Comparison of ENCODE assay signal across 7 mouse cellular contexts in the genomic region with DNA sequence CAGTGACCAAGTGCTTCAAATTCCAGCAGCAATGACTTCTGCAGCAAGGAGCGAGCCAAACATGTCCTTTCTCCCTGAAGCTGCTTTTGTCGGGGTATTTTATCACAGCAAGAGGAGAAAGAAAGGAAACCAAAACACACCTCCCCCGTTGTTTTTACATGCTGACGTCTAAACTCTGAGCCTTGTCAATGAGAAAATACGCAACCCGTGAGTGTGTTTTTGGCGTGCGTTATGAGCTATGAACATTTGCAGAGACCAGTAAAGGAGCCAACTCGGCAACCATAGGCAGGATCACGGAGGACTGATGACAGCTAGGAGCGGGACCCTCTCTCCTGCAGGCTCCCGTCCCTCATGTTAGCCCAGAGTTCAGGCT. TPM values are rescaled to one million over a fixed set of nuclear protein-coding genes. Genes with fewer than 3 reads are reported as not detected.
DNase-seq lines count a peak whose midpoint lies in the region; ATAC-seq lines count a peak whose summit lies in the region.

No protein-coding gene starts in this region.

- H3K9ac ChIP-seq in neural tube, embryonic 11.5 days (ENCODE audit: low read length), result peak overlapping the region; percentile 49
- H3K9ac ChIP-seq in embryonic facial prominence, embryonic 15.5 days, result peak overlapping the region; percentile 73
- H3K9ac ChIP-seq in limb, embryonic 13.5 days, result peak overlapping the region; percentile 73
- peak overlapping the region; percentile 75 for H3K9ac ChIP-seq in stomach, embryonic 16.5 days (ENCODE audit: low read length)

- no peak for DNase-seq in neural tube, embryonic 11.5 days (ENCODE audit: low spot score)
- no peak for DNase-seq in neural tube, embryonic 10.5 days (ENCODE audit: extremely low spot score, low spot score)
- no peak for DNase-seq in layer of hippocampus, adult 9-10 months (ENCODE audit: low spot score)
- DNase-seq in thymus, postnatal 36 days, result no peak

- peaks cover 2% of the 10 kb centered on the region; the same call in 1 of the 2 replicates for H3K4me1 ChIP-seq in neural tube, embryonic 11.5 days (ENCODE audit: control insufficient read depth, insufficient read depth, low read length)
- peaks cover 14% of the 10 kb centered on the region; the same call in 1 of the 2 replicates for H3K4me1 ChIP-seq in embryonic facial prominence, embryonic 15.5 days
- peaks cover 8% of the 10 kb centered on the region for H3K4me1 ChIP-seq in limb, embryonic 13.5 days
- peaks cover 7% of the 10 kb centered on the region; the same call in 1 of the 2 replicates for H3K4me1 ChIP-seq in stomach, embryonic 16.5 days (ENCODE audit: control insufficient read depth, insufficient read depth, low read length)

- no peak overlapping the region for H3K27ac ChIP-seq in neural tube, embryonic 11.5 days (ENCODE audit: low read depth, low read length)
- H3K27ac ChIP-seq in embryonic facial prominence, embryonic 15.5 days (replicated peaks), result 0 out of 2 replicates have a peak overlapping the region, but pooled peaks have one; percentile 80
- no peak overlapping the region for H3K27ac ChIP-seq in limb, embryonic 13.5 days
- peak overlapping the region; percentile 10; the same call in 1 of the 2 replicates for H3K27ac ChIP-seq in stomach, embryonic 16.5 days (ENCODE audit: low read length)

- no peaks in the 10 kb centered on the region for H3K27me3 ChIP-seq in neural tube, embryonic 11.5 days (ENCODE audit: control insufficient read depth, insufficient read depth, low read length)
- no peaks in the 10 kb centered on the region for H3K27me3 ChIP-seq in embryonic facial prominence, embryonic 15.5 days
- H3K27me3 ChIP-seq in limb, embryonic 13.5 days, result no peaks in the 10 kb centered on the region
- no peaks in the 10 kb centered on the region for H3K27me3 ChIP-seq in stomach, embryonic 16.5 days (ENCODE audit: control insufficient read depth, insufficient read depth, low read length)

- no peak for ATAC-seq in neural tube, embryonic 11.5 days (ENCODE audit: insufficient read depth, low FRiP score, low TSS enrichment)
- no peak for ATAC-seq in embryonic facial prominence, embryonic 15.5 days (ENCODE audit: insufficient number of reproducible peaks, low FRiP score, low TSS enrichment, low read depth)
- ATAC-seq in limb, embryonic 13.5 days (ENCODE audit: low FRiP score, low read depth), result 0 out of 2 replicates have a peak, but pooled peaks have one; percentile 2
- ATAC-seq in stomach, embryonic 16.5 days (ENCODE audit: insufficient read depth, low FRiP score), result peak; percentile 8; the same call in 1 of the 2 replicates

- H3K9me3 ChIP-seq in neural tube, embryonic 11.5 days (ENCODE audit: control insufficient read depth, low read length), result no peaks in the 10 kb centered on the region
- H3K9me3 ChIP-seq in embryonic facial prominence, embryonic 15.5 days (replicated peaks), result no peaks in the 10 kb centered on the region
- H3K9me3 ChIP-seq in limb, embryonic 13.5 days, result no peaks in the 10 kb centered on the region
- no peaks in the 10 kb centered on the region for H3K9me3 ChIP-seq in stomach, embryonic 16.5 days (replicated peaks; ENCODE audit: control insufficient read depth, low read length)

- H3K4me2 ChIP-seq in neural tube, embryonic 11.5 days (ENCODE audit: low read depth), result peak overlapping the region; percentile 56
- peak overlapping the region; percentile 95 for H3K4me2 ChIP-seq in embryonic facial prominence, embryonic 15.5 days (replicated peaks)
- peak overlapping the region; percentile 91 for H3K4me2 ChIP-seq in limb, embryonic 13.5 days (replicated peaks)
- peak overlapping the region; percentile 90 for H3K4me2 ChIP-seq in stomach, embryonic 16.5 days (ENCODE audit: low read depth, low read length)

- H3K4me3 ChIP-seq in neural tube, embryonic 11.5 days (ENCODE audit: low read depth, low read length), result peak overlapping the region; percentile 67
- peak overlapping the region; percentile 85 for H3K4me3 ChIP-seq in embryonic facial prominence, embryonic 15.5 days (replicated peaks)
- peak overlapping the region; percentile 72 for H3K4me3 ChIP-seq in limb, embryonic 13.5 days
- peak overlapping the region; percentile 82 for H3K4me3 ChIP-seq in stomach, embryonic 16.5 days (replicated peaks; ENCODE audit: low read length)

- no peaks in the 10 kb centered on the region; the same call in 1 of the 2 replicates for H3K36me3 ChIP-seq in neural tube, embryonic 11.5 days (ENCODE audit: control insufficient read depth, insufficient read depth, low read length)
- no peaks in the 10 kb centered on the region for H3K36me3 ChIP-seq in embryonic facial prominence, embryonic 15.5 days
- H3K36me3 ChIP-seq in limb, embryonic 13.5 days, result peaks cover 7% of the 10 kb centered on the region
- no peaks in the 10 kb centered on the region for H3K36me3 ChIP-seq in stomach, embryonic 16.5 days (ENCODE audit: control insufficient read depth, insufficient read depth, low read length)

- WGBS in neural tube, embryonic 11.5 days, result 6% methylated on average over 12 of the region's 12 CpGs
- WGBS in embryonic facial prominence, embryonic 15.5 days, result 2% methylated on average over 12 of the region's 12 CpGs
- WGBS in limb, embryonic 13.5 days, result 3% methylated on average over 12 of the region's 12 CpGs
- WGBS in stomach, embryonic 16.5 days, result 2% methylated on average over 12 of the region's 12 CpGs

RNA-seq across cellular contexts. Expression of gene Cenpm, which starts 0.8 kb away (rescaled TPM):
- polyA plus RNA-seq in neural tube, embryonic 11.5 days (2014; fragmentation: Nextera tagmentation; extraction: Ambion mirVana), result 64.4 and 68.7 TPM in 2 replicates
- 57.7 and 60.9 TPM in 2 replicates for polyA plus RNA-seq in embryonic facial prominence, embryonic 15.5 days (2015; fragmentation: Nextera tagmentation; extraction: Ambion mirVana)
- 62.5 and 62.6 TPM in 2 replicates for polyA plus RNA-seq in limb, embryonic 13.5 days (2015; fragmentation: Nextera tagmentation; extraction: Ambion mirVana)
- polyA plus RNA-seq in stomach, embryonic 16.5 days (2015; fragmentation: Nextera tagmentation; extraction: Ambion mirVana), result 44.4 and 51.6 TPM in 2 replicates

RNA-seq across cellular contexts. Expression of gene 1500009C09Rik, which starts 8.5 kb away (rescaled TPM):
- polyA plus RNA-seq in neural tube, embryonic 11.5 days (2014; fragmentation: Nextera tagmentation; extraction: Ambion mirVana), result 0.68 and 0.76 TPM in 2 replicates
- not detected in 2 replicates for polyA plus RNA-seq in embryonic facial prominence, embryonic 15.5 days (2015; fragmentation: Nextera tagmentation; extraction: Ambion mirVana)
- polyA plus RNA-seq in limb, embryonic 13.5 days (2015; fragmentation: Nextera tagmentation; extraction: Ambion mirVana), result not detected in 2 replicates
- not detected in 2 replicates for polyA plus RNA-seq in stomach, embryonic 16.5 days (2015; fragmentation: Nextera tagmentation; extraction: Ambion mirVana)

RNA-seq across cellular contexts. Expression of gene Tnfrsf13c, which starts 19.6 kb away (rescaled TPM):
- 0.23 and 0.57 TPM in 2 replicates for polyA plus RNA-seq in neural tube, embryonic 11.5 days (2014; fragmentation: Nextera tagmentation; extraction: Ambion mirVana)
- polyA plus RNA-seq in embryonic facial prominence, embryonic 15.5 days (2015; fragmentation: Nextera tagmentation; extraction: Ambion mirVana), result 0.58 and 0.61 TPM in 2 replicates
- 0.13 and 0.15 TPM in 2 replicates for polyA plus RNA-seq in limb, embryonic 13.5 days (2015; fragmentation: Nextera tagmentation; extraction: Ambion mirVana)
- 0.10 TPM in 1 of 2 replicates, not detected in the other for polyA plus RNA-seq in stomach, embryonic 16.5 days (2015; fragmentation: Nextera tagmentation; extraction: Ambion mirVana)

RNA-seq across cellular contexts. Expression of gene Sept3, which starts 31.0 kb away (rescaled TPM):
- polyA plus RNA-seq in neural tube, embryonic 11.5 days (2014; fragmentation: Nextera tagmentation; extraction: Ambion mirVana), result 141 and 142 TPM in 2 replicates
- polyA plus RNA-seq in embryonic facial prominence, embryonic 15.5 days (2015; fragmentation: Nextera tagmentation; extraction: Ambion mirVana), result 17.1 and 18.7 TPM in 2 replicates
- polyA plus RNA-seq in limb, embryonic 13.5 days (2015; fragmentation: Nextera tagmentation; extraction: Ambion mirVana), result 25.6 and 26.1 TPM in 2 replicates
- 6.1 and 6.8 TPM in 2 replicates for polyA plus RNA-seq in stomach, embryonic 16.5 days (2015; fragmentation: Nextera tagmentation; extraction: Ambion mirVana)

RNA-seq across cellular contexts. Expression of gene Shisa8, which starts 31.1 kb away (rescaled TPM):
- polyA plus RNA-seq in neural tube, embryonic 11.5 days (2014; fragmentation: Nextera tagmentation; extraction: Ambion mirVana), result 0.30 and 0.46 TPM in 2 replicates
- polyA plus RNA-seq in embryonic facial prominence, embryonic 15.5 days (2015; fragmentation: Nextera tagmentation; extraction: Ambion mirVana), result 1.5 and 2.9 TPM in 2 replicates
- polyA plus RNA-seq in limb, embryonic 13.5 days (2015; fragmentation: Nextera tagmentation; extraction: Ambion mirVana), result 0.15 and 0.34 TPM in 2 replicates
- polyA plus RNA-seq in stomach, embryonic 16.5 days (2015; fragmentation: Nextera tagmentation; extraction: Ambion mirVana), result not detected in 2 replicates

Comparison
In these comparisons a context has a peak if more than half of its experiments do, and no peak if none do; other contexts are left out.
1. ATAC-seq: peak in limb, embryonic 13.5 days (single experiment) and stomach, embryonic 16.5 days (single experiment); none in neural tube, embryonic 11.5 days (single experiment) and embryonic facial prominence, embryonic 15.5 days (single experiment).
2. H3K27ac ChIP-seq: peak in embryonic facial prominence, embryonic 15.5 days (single experiment) and stomach, embryonic 16.5 days (single experiment); none in neural tube, embryonic 11.5 days (single experiment) and limb, embryonic 13.5 days (single experiment).
3. Peak in every context shown above with its lines, with median percentiles within 50 percentile points of each other: H3K4me2 ChIP-seq, H3K4me3 ChIP-seq and H3K9ac ChIP-seq.